Mouse (Mus musculus): ENCODE results near the gene Spg7.
"Not testable (repeated sequence)": the region's sequence is repeated elsewhere in the genome, so short reads cannot be mapped to it uniquely, and the experiment has no call there.

The Spg7 gene

GRCm38 (mm10) chr8:123062721-123063120 lies at the start of gene Spg7:
Spg7 (plus strand) TSS chr8:123062942.
- no peak for DNase-seq (ENCODE audit: low spot score in 2 of 2)

GRCm38 (mm10) chr8:123014429-123014828 lies 48.3 kb upstream of the Spg7 start:
- no peak for DNase-seq (ENCODE audit: low spot score in 2 of 2)

GRCm38 (mm10) chr8:123015074-123015473 lies 47.7 kb upstream of the Spg7 start:
- no peak for DNase-seq (ENCODE audit: low spot score in 2 of 2)

GRCm38 (mm10) chr8:123017143-123017542 lies 45.6 kb upstream of the Spg7 start:
- DNase-seq (ENCODE audit: low spot score in 2 of 2): no peak

- DNase-seq (ENCODE audit: low spot score in 2 of 2): no peak
These were observed 44.1 kb upstream of the Spg7 start for GRCm38 (mm10) chr8:123018484-123019164.

- no peak for DNase-seq (ENCODE audit: low spot score in 2 of 2)
These were observed 42.7 kb upstream of the Spg7 start for GRCm38 (mm10) chr8:123020084-123020483.

- DNase-seq (ENCODE audit: low spot score in 2 of 2): no peak
These were observed 41.9 kb upstream of the Spg7 start for GRCm38 (mm10) chr8:123020859-123021258.

- no peak for DNase-seq (ENCODE audit: low spot score in 2 of 2)
These were observed 41.5 kb upstream of the Spg7 start for GRCm38 (mm10) chr8:123021259-123021658.

- DNase-seq (ENCODE audit: low spot score in 2 of 2): no peak
These were observed 40.0 kb upstream of the Spg7 start for GRCm38 (mm10) chr8:123022727-123023126.

- no peak for DNase-seq (ENCODE audit: low spot score in 2 of 2)
These were observed 38.5 kb upstream of the Spg7 start for GRCm38 (mm10) chr8:123024226-123024625.

GRCm38 (mm10) chr8:123025951-123026351 lies 36.8 kb upstream of the Spg7 start:
- DNase-seq (ENCODE audit: low spot score in 2 of 2): no peak

GRCm38 (mm10) chr8:123027786-123028185 lies 35.0 kb upstream of the Spg7 start:
- no peak for DNase-seq (ENCODE audit: low spot score in 2 of 2)

GRCm38 (mm10) chr8:123030091-123030490 lies 32.7 kb upstream of the Spg7 start:
- not testable (repeated sequence) for DNase-seq (ENCODE audit: low spot score in 2 of 2)

GRCm38 (mm10) chr8:123031321-123031978 lies 31.3 kb upstream of the Spg7 start:
- no peak for DNase-seq (ENCODE audit: low spot score in 2 of 2)

GRCm38 (mm10) chr8:123032730-123033129 lies 30.0 kb upstream of the Spg7 start:
- no peak for DNase-seq (ENCODE audit: low spot score in 2 of 2)

GRCm38 (mm10) chr8:123033431-123033830 lies 29.3 kb upstream of the Spg7 start:
- no peak for DNase-seq (ENCODE audit: low spot score in 2 of 2)

- DNase-seq (ENCODE audit: low spot score in 2 of 2): no peak
These were observed 28.6 kb upstream of the Spg7 start for GRCm38 (mm10) chr8:123034171-123034570.

- no peak for DNase-seq (ENCODE audit: low spot score in 2 of 2)
These were observed 25.8 kb upstream of the Spg7 start for GRCm38 (mm10) chr8:123036956-123037355.

GRCm38 (mm10) chr8:123037487-123037886 lies 25.3 kb upstream of the Spg7 start:
- no peak for DNase-seq (ENCODE audit: low spot score in 2 of 2)

- DNase-seq (ENCODE audit: low spot score in 2 of 2): no peak
These were observed 24.4 kb upstream of the Spg7 start for GRCm38 (mm10) chr8:123038351-123038750.

- DNase-seq (ENCODE audit: low spot score in 2 of 2): no peak
These were observed 23.2 kb upstream of the Spg7 start for GRCm38 (mm10) chr8:123039376-123040109.

GRCm38 (mm10) chr8:123040110-123040650 lies 22.6 kb upstream of the Spg7 start:
- DNase-seq (ENCODE audit: low spot score in 2 of 2): no peak

All from cerebellum, postnatal 4 days (tissue).